Mouse (Mus musculus) left cerebral cortex, adult 2 months (tissue): ENCODE measurements around the gene Agap2. TPM values are rescaled to one million over a fixed set of nuclear protein-coding genes. Genes with fewer than 3 reads are reported as not detected.

Experiments
- DNase-seq, 2 experiments: peaks; one replicate each; pipeline ENCODE4 v3.0.0; 2021 to 2022; ENCODE audit warnings: low spot score in 2 of 2, mixed read lengths in 1 of 2; ENCODE audit errors: extremely low spot score in 1 of 2
- H3K27ac ChIP-seq: fragments of 200-600 bp; 2 replicates; pipeline ENCODE4 v1.8.1; 2022
- H3K4me3 ChIP-seq: fragments of 200-600 bp; 2 replicates; pipeline ENCODE4 v1.8.1; 2022
- CTCF ChIP-seq: fragments of 200-600 bp; IDR thresholded peaks from 2 replicates; pipeline ENCODE4 v1.8.1; 2022; ENCODE audit warnings: antibody characterized with exemption, mild to moderate bottlenecking, moderate library complexity
- intact Hi-C: fragments of 180-260 bp; cut with DNase I; formaldehyde crosslinking; loops from one replicate; pipeline ENCODE4 v1.15.1; 2025
- total RNA-seq, 2 experiments: library from RNA; stranded (reverse); gene quantifications; 2 replicates each; pipeline ENCODE4 v1.2.3; 2021

Gene Agap2
- total RNA-seq, 2 experiments from 2014 or later, result 627 to 694 TPM

GRCm38 (mm10) chr10:127091507-127092396 lies 16.7 kb downstream of the Agap2 start:
- Histone ChIP-seq H3K4me3 (0 out of 2 replicates have a peak overlapping the region, but pooled peaks have one; percentile 13), H3K27ac (peak overlapping the region; percentile 60; the same call in 1 of the 2 replicates)
- intact Hi-C loops, result no loop called here
- peak; percentile 7 for TF ChIP-seq CTCF
- DNase-seq, result peak; percentile 56 to 65

- DNase-seq, result peak in 1 of 2 experiments; percentile 18
- intact Hi-C loops, result no loop called here
- TF ChIP-seq CTCF, result no peak
- Histone ChIP-seq H3K27ac (no peak overlapping the region), H3K4me3 (no peak overlapping the region)
Observed at GRCm38 (mm10) chr10:127092742-127093141, 17.7 kb downstream of the Agap2 start.

- intact Hi-C loops, result no loop called here
- no peak for DNase-seq
- Histone ChIP-seq H3K4me3 (no peak overlapping the region), H3K27ac (peak overlapping the region; percentile 72)
- no peak for TF ChIP-seq CTCF
Observed at GRCm38 (mm10) chr10:127094382-127094802, 19.3 kb downstream of the Agap2 start.

GRCm38 (mm10) chr10:127098514-127098913 lies 23.4 kb downstream of the Agap2 start:
- H3K4me3 ChIP-seq, result no peak overlapping the region
- H3K27ac ChIP-seq, result no peak overlapping the region
- no peak; the same call in 1 of the 2 replicates for TF ChIP-seq CTCF
- intact Hi-C loops, result no loop called here
- no peak for DNase-seq

GRCm38 (mm10) chr10:127099191-127099590 lies 24.1 kb downstream of the Agap2 start:
- DNase-seq, result no peak
- TF ChIP-seq CTCF, result no peak
- no peak overlapping the region for H3K27ac ChIP-seq
- intact Hi-C loops, result no loop called here
- H3K4me3 ChIP-seq, result no peak overlapping the region

GRCm38 (mm10) chr10:127099868-127100267 lies 24.8 kb downstream of the Agap2 start:
- TF ChIP-seq CTCF, result no peak
- intact Hi-C loops, result no loop called here
- no peak for DNase-seq
- H3K4me3 ChIP-seq, result no peak overlapping the region
- H3K27ac ChIP-seq, result no peak overlapping the region

- intact Hi-C loops, result no loop called here
- no peak for DNase-seq
- H3K4me3 ChIP-seq, result no peak overlapping the region
- H3K27ac ChIP-seq, result no peak overlapping the region
- TF ChIP-seq CTCF, result no peak
Observed at GRCm38 (mm10) chr10:127100414-127100813, 25.3 kb downstream of the Agap2 start.

- Histone ChIP-seq H3K27ac (no peak overlapping the region), H3K4me3 (no peak overlapping the region)
- intact Hi-C loops, result no loop called here
- no peak for TF ChIP-seq CTCF
- DNase-seq, result no peak
Observed at GRCm38 (mm10) chr10:127101151-127101550, 26.1 kb downstream of the Agap2 start.

GRCm38 (mm10) chr10:127103631-127104030 lies 28.5 kb downstream of the Agap2 start:
- DNase-seq, result no peak
- H3K27ac ChIP-seq, result no peak overlapping the region
- intact Hi-C loops, result no loop called here
- no peak overlapping the region for H3K4me3 ChIP-seq
- no peak for TF ChIP-seq CTCF

- DNase-seq, result no peak
- no peak overlapping the region for H3K4me3 ChIP-seq
- H3K27ac ChIP-seq, result no peak overlapping the region
- no peak for TF ChIP-seq CTCF
- intact Hi-C loops, result no loop called here
Observed at GRCm38 (mm10) chr10:127107563-127108261, 32.6 kb downstream of the Agap2 start.

GRCm38 (mm10) chr10:127108262-127108583 lies 33.1 kb downstream of the Agap2 start:
- H3K4me3 ChIP-seq, result no peak overlapping the region
- TF ChIP-seq CTCF, result no peak
- intact Hi-C loops, result no loop called here
- no peak overlapping the region for H3K27ac ChIP-seq
- DNase-seq, result no peak
